Mouse (Mus musculus): ENCODE results near the gene Cers5. TPM values are rescaled to one million over a fixed set of nuclear protein-coding genes. Genes with fewer than 3 reads are reported as not detected.
A peak's percentile ranks its signal among the peaks of the same experiment; 100 is the strongest.
"Not testable (repeated sequence)": the region's sequence is repeated elsewhere in the genome, so short reads cannot be mapped to it uniquely, and the experiment has no call there.

Cers5 gene
- polyA plus RNA-seq, 1 experiment from 2014 or later, result 32.3 TPM

- H3K4me1 ChIP-seq (replicated peaks; ENCODE audit: control insufficient read depth, insufficient read depth, low read length), result peaks cover 30% of the 10 kb centered on the region
- peak overlapping the region; percentile 86; the same call in 1 of the 2 replicates for H3K27ac ChIP-seq (ENCODE audit: low read depth, low read length)
- DNase-seq (ENCODE audit: low spot score) (peak; percentile 34), ATAC-seq (replicated peaks; ENCODE audit: low FRiP score) (no peak)
- peaks cover under 1% of the 10 kb centered on the region; the same call in 1 of the 2 replicates for H3K27me3 ChIP-seq (replicated peaks; ENCODE audit: control insufficient read depth, insufficient read depth, low read length)
- peaks cover 17% of the 10 kb centered on the region for H3K36me3 ChIP-seq (ENCODE audit: control insufficient read depth, insufficient read depth, low read length)
- H3K9me3 ChIP-seq (ENCODE audit: control insufficient read depth, low read length), result no peaks in the 10 kb centered on the region
- H3K4me3 ChIP-seq (ENCODE audit: low read depth, low read length), result peak overlapping the region; percentile 77
- peak overlapping the region; percentile 90; the same call in 1 of the 2 replicates for H3K9ac ChIP-seq (ENCODE audit: low read depth, low read length)
- peak overlapping the region; percentile 80 for H3K4me2 ChIP-seq
- WGBS, result 72% methylated on average over 9 of the region's 9 CpGs
Observed at GRCm38 (mm10) chr15:99703104-99703503, 69.6 kb downstream of the Cers5 start.

- Histone ChIP-seq H3K4me3 (ENCODE audit: low read depth, low read length) (peak within 1 kb of the TSS; percentile 77), H3K36me3 (ENCODE audit: control insufficient read depth, insufficient read depth, low read length) (peaks cover 9% of the 10 kb centered on the region), H3K4me2 (peak within 1 kb of the TSS; percentile 80), H3K27me3 (replicated peaks; ENCODE audit: control insufficient read depth, insufficient read depth, low read length) (peaks cover 8% of the 10 kb centered on the region), H3K27ac (ENCODE audit: low read depth, low read length) (peak within 1 kb of the TSS; percentile 86), H3K9ac (ENCODE audit: low read depth, low read length) (peak within 1 kb of the TSS; percentile 90), H3K4me1 (replicated peaks; ENCODE audit: control insufficient read depth, insufficient read depth, low read length) (peaks cover 30% of the 10 kb centered on the region), H3K9me3 (ENCODE audit: control insufficient read depth, low read length) (no peaks in the 10 kb centered on the region)
- DNase-seq (ENCODE audit: low spot score), result peak; percentile 91
- WGBS, result under 1% methylated on average over 58 of the region's 71 CpGs
- peak; percentile 89 for ATAC-seq (replicated peaks; ENCODE audit: low FRiP score)
Observed at GRCm38 (mm10) chr15:99701999-99702900, 70.4 kb downstream of the Cers5 start, which contains the start of gene Smarcd1. TSS of gene Smarcd1 (plus strand) at chr15:99702129.

- not testable (repeated sequence) for DNase-seq (ENCODE audit: low spot score); H3K9me3 ChIP-seq (ENCODE audit: control insufficient read depth, low read length); ATAC-seq (replicated peaks; ENCODE audit: low FRiP score); H3K36me3 ChIP-seq (ENCODE audit: control insufficient read depth, insufficient read depth, low read length)
- H3K4me2 ChIP-seq, result peak overlapping the region; percentile 80
- H3K4me1 ChIP-seq (replicated peaks; ENCODE audit: control insufficient read depth, insufficient read depth, low read length), result peaks cover 30% of the 10 kb centered on the region
- peak overlapping the region; percentile 77 for H3K4me3 ChIP-seq (ENCODE audit: low read depth, low read length)
- H3K27me3 ChIP-seq (replicated peaks; ENCODE audit: control insufficient read depth, insufficient read depth, low read length), result peaks cover 13% of the 10 kb centered on the region
- H3K27ac ChIP-seq (ENCODE audit: low read depth, low read length), result peak overlapping the region; percentile 86; the same call in 1 of the 2 replicates
- 39% methylated on average over 16 of the region's 16 CpGs for WGBS
- H3K9ac ChIP-seq (ENCODE audit: low read depth, low read length), result peak overlapping the region; percentile 90
Observed at GRCm38 (mm10) chr15:99701640-99701998, 71.1 kb downstream of the Cers5 start.

- H3K9me3 ChIP-seq (ENCODE audit: control insufficient read depth, low read length), result no peaks in the 10 kb centered on the region
- no peak overlapping the region for H3K4me2 ChIP-seq
- peaks cover 30% of the 10 kb centered on the region for H3K4me1 ChIP-seq (replicated peaks; ENCODE audit: control insufficient read depth, insufficient read depth, low read length)
- H3K36me3 ChIP-seq (ENCODE audit: control insufficient read depth, insufficient read depth, low read length), result peaks cover 7% of the 10 kb centered on the region; the same call in 1 of the 2 replicates
- peak; percentile 32 for DNase-seq (ENCODE audit: low spot score)
- H3K27me3 ChIP-seq (replicated peaks; ENCODE audit: control insufficient read depth, insufficient read depth, low read length), result peaks cover 13% of the 10 kb centered on the region
- H3K27ac ChIP-seq (ENCODE audit: low read depth, low read length), result no peak overlapping the region
- no peak for ATAC-seq (replicated peaks; ENCODE audit: low FRiP score)
- H3K4me3 ChIP-seq (ENCODE audit: low read depth, low read length), result no peak overlapping the region
- H3K9ac ChIP-seq (ENCODE audit: low read depth, low read length), result no peak overlapping the region
- WGBS, result 81% methylated on average over 18 of the region's 18 CpGs
Observed at GRCm38 (mm10) chr15:99700219-99701106, 72.2 kb downstream of the Cers5 start.

GRCm38 (mm10) chr15:99699715-99700114, 73.0 kb downstream of the Cers5 start:
- 79% methylated on average over 10 of the region's 10 CpGs for WGBS
- Histone ChIP-seq H3K4me3 (ENCODE audit: low read depth, low read length) (no peak overlapping the region), H3K9ac (ENCODE audit: low read depth, low read length) (no peak overlapping the region), H3K27ac (ENCODE audit: low read depth, low read length) (no peak overlapping the region), H3K27me3 (replicated peaks; ENCODE audit: control insufficient read depth, insufficient read depth, low read length) (peaks cover 13% of the 10 kb centered on the region), H3K4me1 (replicated peaks; ENCODE audit: control insufficient read depth, insufficient read depth, low read length) (peaks cover 27% of the 10 kb centered on the region), H3K4me2 (no peak overlapping the region), H3K36me3 (ENCODE audit: control insufficient read depth, insufficient read depth, low read length) (peaks cover 7% of the 10 kb centered on the region; the same call in 1 of the 2 replicates), H3K9me3 (ENCODE audit: control insufficient read depth, low read length) (no peaks in the 10 kb centered on the region)
- ATAC-seq (replicated peaks; ENCODE audit: low FRiP score) (no peak), DNase-seq (ENCODE audit: low spot score) (no peak)

GRCm38 (mm10) chr15:99698533-99699085, 74.1 kb downstream of the Cers5 start:
- H3K36me3 ChIP-seq (ENCODE audit: control insufficient read depth, insufficient read depth, low read length), result no peaks in the 10 kb centered on the region
- DNase-seq (ENCODE audit: low spot score), result no peak
- H3K4me3 ChIP-seq (ENCODE audit: low read depth, low read length), result no peak overlapping the region
- no peaks in the 10 kb centered on the region for H3K9me3 ChIP-seq (ENCODE audit: control insufficient read depth, low read length)
- WGBS, result 29% methylated on average over 20 of the region's 20 CpGs
- ATAC-seq (replicated peaks; ENCODE audit: low FRiP score), result no peak
- no peak overlapping the region for H3K4me2 ChIP-seq
- no peak overlapping the region for H3K27ac ChIP-seq (ENCODE audit: low read depth, low read length)
- peaks cover 22% of the 10 kb centered on the region for H3K4me1 ChIP-seq (replicated peaks; ENCODE audit: control insufficient read depth, insufficient read depth, low read length)
- H3K27me3 ChIP-seq (replicated peaks; ENCODE audit: control insufficient read depth, insufficient read depth, low read length), result peaks cover 13% of the 10 kb centered on the region
- H3K9ac ChIP-seq (ENCODE audit: low read depth, low read length), result no peak overlapping the region

GRCm38 (mm10) chr15:99697309-99697708, 75.4 kb downstream of the Cers5 start:
- ATAC-seq (replicated peaks; ENCODE audit: low FRiP score), result no peak
- no peak overlapping the region for H3K4me3 ChIP-seq (ENCODE audit: low read depth, low read length)
- H3K27ac ChIP-seq (ENCODE audit: low read depth, low read length), result no peak overlapping the region
- DNase-seq (ENCODE audit: low spot score), result no peak
- H3K9ac ChIP-seq (ENCODE audit: low read depth, low read length), result no peak overlapping the region
- H3K4me2 ChIP-seq, result no peak overlapping the region
- peaks cover 14% of the 10 kb centered on the region for H3K4me1 ChIP-seq (replicated peaks; ENCODE audit: control insufficient read depth, insufficient read depth, low read length)
- H3K9me3 ChIP-seq (ENCODE audit: control insufficient read depth, low read length), result no peaks in the 10 kb centered on the region
- H3K36me3 ChIP-seq (ENCODE audit: control insufficient read depth, insufficient read depth, low read length), result no peaks in the 10 kb centered on the region
- H3K27me3 ChIP-seq (replicated peaks; ENCODE audit: control insufficient read depth, insufficient read depth, low read length), result peaks cover 14% of the 10 kb centered on the region
- WGBS, result 35% methylated on average over 2 of the region's 2 CpGs

GRCm38 (mm10) chr15:99691976-99692375, 80.7 kb downstream of the Cers5 start:
- no peak overlapping the region for H3K4me3 ChIP-seq (ENCODE audit: low read depth, low read length)
- no peaks in the 10 kb centered on the region for H3K9me3 ChIP-seq (ENCODE audit: control insufficient read depth, low read length)
- ATAC-seq (replicated peaks; ENCODE audit: low FRiP score) (no peak), DNase-seq (ENCODE audit: low spot score) (no peak)
- H3K36me3 ChIP-seq (ENCODE audit: control insufficient read depth, insufficient read depth, low read length), result no peaks in the 10 kb centered on the region
- peaks cover 3% of the 10 kb centered on the region; the same call in 1 of the 2 replicates for H3K4me1 ChIP-seq (replicated peaks; ENCODE audit: control insufficient read depth, insufficient read depth, low read length)
- H3K4me2 ChIP-seq, result no peak overlapping the region
- no peak overlapping the region for H3K27ac ChIP-seq (ENCODE audit: low read depth, low read length)
- H3K9ac ChIP-seq (ENCODE audit: low read depth, low read length), result no peak overlapping the region
- WGBS, result 45% methylated on average over 9 of the region's 9 CpGs
- peaks cover 15% of the 10 kb centered on the region for H3K27me3 ChIP-seq (replicated peaks; ENCODE audit: control insufficient read depth, insufficient read depth, low read length)
